ENCODE assay signal across 29 mouse cellular contexts in genomic region chr16:16204648-16205047, GRCm38 (mm10). TPM values are rescaled to one million over a fixed set of nuclear protein-coding genes. Genes with fewer than 3 reads are reported as not detected.
DNase-seq lines count a peak whose midpoint lies in the region; ATAC-seq and TF ChIP-seq lines count a peak whose summit lies in the region.
"Had no signal": no experiment of that assay in that cellular context is flagged by ENCODE, and none has a peak within 500 bp of the region (broad histone marks: within the 10 kb centered on the region; RNA-seq: fewer than 3 reads in every experiment).

No protein-coding gene starts in this region.

- no peak overlapping the region for H3K27ac ChIP-seq in MEL (ENCODE audit: control insufficient read depth, low read depth, low read length)
- H3K27ac ChIP-seq in bone marrow macrophage, adult 2 months (ENCODE audit: insufficient read depth, low read depth, low read length), result peak overlapping the region; percentile 14
- H3K27ac ChIP-seq: embryonic facial prominence, embryonic 13.5 days; embryonic facial prominence, embryonic 15.5 days; forebrain, embryonic 10.5 days; forebrain, embryonic 12.5 days had no signal

- TF ChIP-seq RAD21 in MEL (IDR thresholded peaks at IDR 0.05; ENCODE audit: low read depth, low read length), result no peak

- H3K9ac ChIP-seq in MEL (ENCODE audit: control insufficient read depth, low read depth, low read length, poor library complexity, severe bottlenecking), result no peak overlapping the region
- H3K9ac ChIP-seq: embryonic facial prominence, embryonic 13.5 days; embryonic facial prominence, embryonic 15.5 days; forebrain, embryonic 12.5 days; forebrain, postnatal 0 days had no signal

- no peaks in the 10 kb centered on the region for H3K79me2 ChIP-seq in MEL (ENCODE audit: control insufficient read depth, insufficient read depth, low read length, poor library complexity)

- no peaks in the 10 kb centered on the region; a peak in 1 of 4 replicates for H3K27me3 ChIP-seq in MEL (ENCODE audit: control insufficient read depth in 1 of 2, insufficient read depth in 2 of 2, low read length in 2 of 2)
- H3K27me3 ChIP-seq: CH12.LX; embryonic facial prominence, embryonic 13.5 days; embryonic facial prominence, embryonic 15.5 days; forebrain, embryonic 12.5 days had no signal

- TF ChIP-seq EP300 in MEL (IDR thresholded peaks at IDR 0.05; ENCODE audit: low read depth in 1 of 2, low read length in 2 of 2), result peak; percentile 54 to 93; a peak in 3 of 4 replicates

- DNase-seq in MEL (ENCODE audit: low read depth, low spot score), result peak; percentile 75
- DNase-seq in gastrocnemius, adult 18-20 months (ENCODE audit: low spot score), result no peak
- DNase-seq in retina, embryonic 14.5 days (ENCODE audit: low spot score), result no peak
- DNase-seq: adrenal gland, adult 2 months; adrenal gland, postnatal 10 days; adrenal gland, postnatal 25 days; B cell, adult 2 months; cerebellum, adult 11-12 months; cerebellum, adult 2 months; cerebellum, adult 9-10 months; cerebellum, postnatal 10 days; cerebellum, postnatal 25 days; embryo, embryonic 11 days; forebrain, postnatal 0 days had no signal

- ATAC-seq in granulocyte monocyte progenitor cell, adult 5-6 weeks (replicated peaks; ENCODE audit: poor library complexity, severe bottlenecking), result peak; percentile 67
- peak; percentile 63 for ATAC-seq in megakaryocyte progenitor cell, adult 5-6 weeks (replicated peaks; ENCODE audit: poor library complexity)
- ATAC-seq in megakaryocyte-erythroid progenitor cell, adult 5-6 weeks (replicated peaks; ENCODE audit: low FRiP score, low TSS enrichment, poor library complexity, severe bottlenecking), result no peak
- ATAC-seq: activated CD4-positive, CD25-positive, alpha-beta regulatory T cell, adult 4 months; CD4-positive, CD25-positive, alpha-beta regulatory T cell, adult 4 months; forebrain, embryonic 14.5 days; forebrain, postnatal 0 days; Patski had no signal

- H3K36me3 ChIP-seq in MEL (ENCODE audit: control insufficient read depth in 1 of 2, insufficient read depth in 2 of 2, low read length in 2 of 2), result peaks cover 0 to 11% of the 10 kb centered on the region in 2 experiments; a peak in 2 of 4 replicates
- H3K36me3 ChIP-seq: embryonic facial prominence, embryonic 13.5 days; embryonic facial prominence, embryonic 15.5 days; forebrain, embryonic 10.5 days; forebrain, embryonic 12.5 days; G1E had no signal

- H3K9me3 ChIP-seq in MEL (replicated peaks; ENCODE audit: insufficient read depth, low read length), result no peaks in the 10 kb centered on the region
- H3K9me3 ChIP-seq: embryonic facial prominence, embryonic 13.5 days; embryonic facial prominence, embryonic 15.5 days; forebrain, embryonic 10.5 days; forebrain, embryonic 12.5 days; G1E had no signal

- TF ChIP-seq CTCF in MEL (IDR thresholded peaks at IDR 0.05 in 2 of 3, conservative IDR thresholded peaks at IDR 0.05 in 1 of 3; ENCODE audit: control insufficient read depth in 1 of 3, insufficient read depth in 1 of 3, low read depth in 2 of 3, low read length in 3 of 3, poor library complexity in 1 of 3, severe bottlenecking in 1 of 3), result no peak
- no peak for TF ChIP-seq CTCF in bone marrow macrophage, adult 2 months (IDR thresholded peaks at IDR 0.05; ENCODE audit: low read depth, low read length)

- TF ChIP-seq POLR2A in MEL (IDR thresholded peaks at IDR 0.05; ENCODE audit: control insufficient read depth in 1 of 2, insufficient read depth in 1 of 2, low read depth in 1 of 2, low read length in 2 of 2, poor library complexity in 1 of 2), result no peak
- TF ChIP-seq POLR2A in bone marrow macrophage, adult 2 months (IDR thresholded peaks at IDR 0.05; ENCODE audit: borderline replicate concordance, low read depth, low read length), result no peak

- peak overlapping the region in 1 of 2 experiments; percentile 27; a peak in 2 of 4 replicates for H3K4me3 ChIP-seq in MEL (ENCODE audit: control insufficient read depth in 1 of 2, insufficient read depth in 1 of 2, low read depth in 2 of 2, low read length in 2 of 2)
- no peak overlapping the region for H3K4me3 ChIP-seq in bone marrow macrophage, adult 2 months (ENCODE audit: insufficient read depth, low read length)
- H3K4me3 ChIP-seq: embryonic facial prominence, embryonic 13.5 days; embryonic facial prominence, embryonic 15.5 days; erythroblast, embryonic 14.5 days; forebrain, embryonic 10.5 days; forebrain, embryonic 12.5 days had no signal

- peaks cover 0 to 14% of the 10 kb centered on the region in 2 experiments; a peak in 2 of 4 replicates for H3K4me1 ChIP-seq in MEL (ENCODE audit: control insufficient read depth in 1 of 2, insufficient read depth in 2 of 2, low read length in 2 of 2)
- H3K4me1 ChIP-seq in bone marrow macrophage, adult 2 months (ENCODE audit: control insufficient read depth, insufficient read depth, low read length), result peaks cover 11% of the 10 kb centered on the region
- H3K4me1 ChIP-seq: embryonic facial prominence, embryonic 13.5 days; embryonic facial prominence, embryonic 15.5 days; forebrain, embryonic 10.5 days; forebrain, embryonic 12.5 days had no signal

TF ChIP-seq in MEL, 35 proteins besides CTCF, POLR2A, EP300 and RAD21:
- TF ChIP-seq ETS1 (IDR thresholded peaks at IDR 0.05; ENCODE audit: low read depth, low read length) (0 out of 2 replicates have a peak, but pooled peaks have one; percentile 54), NRF1 (IDR thresholded peaks at IDR 0.05; ENCODE audit: insufficient read depth, low read depth, low read length, poor library complexity, severe bottlenecking) (no peak), MEF2A (IDR thresholded peaks at IDR 0.05; ENCODE audit: extremely low read depth, insufficient replicate concordance, low read depth, low read length, poor library complexity, severe bottlenecking) (no peak), BHLHE40 (IDR thresholded peaks at IDR 0.05; ENCODE audit: borderline replicate concordance, low read depth, low read length) (no peak), RCOR1 (IDR thresholded peaks at IDR 0.05; ENCODE audit: low read depth, low read length) (peak; percentile 95), GATA1 (IDR thresholded peaks at IDR 0.05; ENCODE audit: low read depth, low read length) (peak; percentile 94), ZNF384 (IDR thresholded peaks at IDR 0.05; ENCODE audit: low read depth, low read length) (0 out of 2 replicates have a peak, but pooled peaks have one; percentile 28), MAZ (IDR thresholded peaks at IDR 0.05; ENCODE audit: low read depth, low read length) (0 out of 2 replicates have a peak, but pooled peaks have one; percentile 16)

RNA-seq across cellular contexts. Expression of gene Pkp2, which starts 8.5 kb away (rescaled TPM):
- 0.54 and 0.72 TPM in 2 replicates for total RNA-seq in MEL (2012; rRNA removed)
- 1 to 10 TPM in 1 of 2 experiments, not detected in 1; 2.2 TPM for polyA plus RNA-seq in MEL (2012; ENCODE audit: insufficient read depth in 1 of 2, insufficient read length in 2 of 2, low read depth in 1 of 2, low replicate concordance in 2 of 2, missing spikeins in 1 of 2)
- 0.35 TPM in 1 of 2 replicates, not detected in the other for polyA plus RNA-seq in bone marrow macrophage, adult 2 months (2012; ENCODE audit: insufficient read depth, insufficient read length, missing spikeins)
- total RNA-seq in granulocyte monocyte progenitor cell, adult 5-6 weeks (2014; fragmentation: Nextera tagmentation), result not detected in 2 replicates
- 0.13 TPM in 1 of 2 replicates, not detected in the other for total RNA-seq in granulocyte monocyte progenitor cell, adult 5-6 weeks (2017)
- 0.07 and 0.12 TPM in 2 replicates for total RNA-seq in megakaryocyte progenitor cell, adult 5-6 weeks (2015)
- 0.12 TPM in 1 of 2 replicates, not detected in the other for total RNA-seq in megakaryocyte progenitor cell, adult 5-6 weeks (2017)
- total RNA-seq in gastrocnemius, adult 18-20 months (2021), result 1 to 10 TPM; 3.6 to 5.7 TPM
- total RNA-seq in megakaryocyte-erythroid progenitor cell, adult 5-6 weeks (2014; fragmentation: Nextera tagmentation), result 1.2 TPM in 1 of 2 replicates, not detected in the other
- total RNA-seq in megakaryocyte-erythroid progenitor cell, adult 5-6 weeks (2017), result 1.1 TPM in 1 of 2 replicates, not detected in the other
- polyA plus RNA-seq: erythroblast, embryonic 14.5 days had no signal
